Mouse (Mus musculus) neural tube, embryonic 12.5 days (tissue): ENCODE measurements at regions not wholly inside any gene's neighbourhood (a gene's known extent, or its start where the extent isn't known, plus 50 kb on each side); places are given as distances from the start of the nearest gene placed in this dataset.
"Not testable (repeated sequence)": the region's sequence is repeated elsewhere in the genome, so short reads cannot be mapped to it uniquely, and the experiment has no call there.

Experiments
- ATAC-seq: fragments of 200-750 bp; cut with Nextera tagmentation; 2 replicates; pipeline ENCODE4 v1.8.0; 2017; ENCODE audit warnings: low read depth, mild to moderate bottlenecking, moderate TSS enrichment, moderate library complexity; ENCODE audit not compliant: low FRiP score
- H3K27ac ChIP-seq: fragments of 300-500 bp; sonication (generic); 2 replicates; pipeline ENCODE4 v1.5.1; 2016
- H3K27me3 ChIP-seq: fragments of 300-500 bp; sonication (generic); replicated peaks from 2 replicates; pipeline ENCODE4 v1.6.1; 2016; ENCODE audit warnings: mild to moderate bottlenecking
- H3K36me3 ChIP-seq: fragments of 300-500 bp; sonication (generic); 2 replicates; pipeline ENCODE4 v1.6.1; 2016; ENCODE audit warnings: mild to moderate bottlenecking
- H3K4me1 ChIP-seq: fragments of 300-500 bp; sonication (generic); 2 replicates; pipeline ENCODE4 v1.6.1; 2016
- H3K4me2 ChIP-seq: fragments of 300-500 bp; sonication (generic); replicated peaks from 2 replicates; pipeline ENCODE4 v1.6.1; 2016; ENCODE audit warnings: mild to moderate bottlenecking
- H3K4me3 ChIP-seq: fragments of 300-500 bp; sonication (generic); 2 replicates; pipeline ENCODE4 v1.5.1; 2016
- H3K9ac ChIP-seq: fragments of 300-500 bp; sonication (generic); 2 replicates; pipeline ENCODE4 v1.6.1; 2016; ENCODE audit warnings: mild to moderate bottlenecking
- H3K9me3 ChIP-seq: fragments of 300-500 bp; sonication (generic); 2 replicates; pipeline ENCODE4 v1.6.1; 2016; ENCODE audit warnings: mild to moderate bottlenecking
- WGBS: fragments of 180-500 bp; shearing (Covaris S2); methylation state at CpG from one replicate; pipeline ENCODE4 v1.1.7; 2016; 5-methylcytosine and 5-hydroxymethylcytosine counted together

GRCm38 (mm10) chr9:91074175-91074480 is 288.1 kb upstream of the Zic4 start:
- WGBS: 25% methylated on average over 5 of the region's 5 CpGs
- Histone ChIP-seq H3K4me3 (no peak overlapping the region), H3K9me3 (no peaks in the 10 kb centered on the region), H3K9ac (no peak overlapping the region), H3K4me1 (no peaks in the 10 kb centered on the region), H3K36me3 (no peaks in the 10 kb centered on the region), H3K27ac (no peak overlapping the region), H3K4me2 (no peak overlapping the region), H3K27me3 (no peaks in the 10 kb centered on the region)
- 0 out of 2 replicates have a peak, but pooled peaks have one; percentile 25 for ATAC-seq

DNA sequence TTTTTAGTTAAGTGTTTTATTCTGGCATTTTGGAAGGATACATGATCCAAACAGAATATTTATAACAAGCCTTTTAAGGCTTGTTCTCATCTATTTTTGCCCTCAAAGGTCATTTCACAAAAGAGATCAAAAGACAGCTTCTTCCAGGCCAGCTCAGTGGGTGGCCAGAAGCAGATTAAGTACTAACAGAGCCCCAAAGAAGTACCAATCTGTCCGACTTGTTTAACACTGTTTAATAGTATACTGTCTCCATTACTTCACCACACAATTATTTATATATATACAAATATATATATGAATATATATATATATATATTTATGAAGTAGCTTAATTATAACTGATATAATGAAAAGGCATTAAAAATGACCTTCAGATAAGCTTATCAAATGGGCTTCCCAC is 284.7 kb upstream of the Zic4 start:
- no peak for ATAC-seq
- no peaks in the 10 kb centered on the region for H3K27me3 ChIP-seq
- H3K4me1 ChIP-seq: no peaks in the 10 kb centered on the region
- H3K36me3 ChIP-seq: no peaks in the 10 kb centered on the region
- H3K4me3 ChIP-seq: no peak overlapping the region
- no peak overlapping the region for H3K4me2 ChIP-seq
- H3K9me3 ChIP-seq: no peaks in the 10 kb centered on the region
- WGBS: 31% methylated on average over 1 of the region's 1 CpGs
- H3K9ac ChIP-seq: no peak overlapping the region
- no peak overlapping the region for H3K27ac ChIP-seq

GRCm38 (mm10) chr9:91083791-91084190 is 278.4 kb upstream of the Zic4 start:
- Histone ChIP-seq H3K9ac (no peak overlapping the region), H3K36me3 (no peaks in the 10 kb centered on the region), H3K9me3 (no peaks in the 10 kb centered on the region), H3K4me3 (no peak overlapping the region), H3K27ac (no peak overlapping the region), H3K4me1 (no peaks in the 10 kb centered on the region), H3K27me3 (no peaks in the 10 kb centered on the region), H3K4me2 (no peak overlapping the region)
- WGBS: 50% methylated on average over 1 of the region's 1 CpGs
- ATAC-seq: no peak

- H3K4me1 ChIP-seq: no peaks in the 10 kb centered on the region
- H3K9me3 ChIP-seq: no peaks in the 10 kb centered on the region
- H3K27ac ChIP-seq: no peak overlapping the region
- H3K4me3 ChIP-seq: no peak overlapping the region
- H3K36me3 ChIP-seq: no peaks in the 10 kb centered on the region
- no peak for ATAC-seq
- H3K4me2 ChIP-seq: no peak overlapping the region
- no peak overlapping the region for H3K9ac ChIP-seq
- 89% methylated on average over 3 of the region's 3 CpGs for WGBS
- H3K27me3 ChIP-seq: no peaks in the 10 kb centered on the region
Measured at GRCm38 (mm10) chr9:91085923-91086322, 276.3 kb upstream of the Zic4 start.

DNA sequence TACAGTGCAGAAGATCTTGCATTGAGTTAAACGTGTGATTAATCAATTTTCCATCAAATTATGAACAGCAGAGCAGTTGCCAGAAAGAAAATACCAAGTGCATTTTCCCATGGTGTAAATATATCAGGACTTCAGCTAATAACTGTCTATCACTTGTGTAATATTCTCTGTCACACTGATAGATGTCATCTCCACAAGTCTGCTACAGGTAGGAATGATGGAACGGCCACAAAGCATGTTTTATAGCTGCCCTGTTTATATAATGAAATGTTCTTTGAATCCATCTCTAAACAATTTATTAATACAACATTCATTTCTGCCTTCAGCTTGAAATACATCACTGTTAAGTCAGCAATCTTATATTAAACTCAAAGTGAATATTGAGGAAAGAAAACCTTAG is 272.9 kb upstream of the Zic4 start:
- 51% methylated on average over 2 of the region's 2 CpGs for WGBS
- Histone ChIP-seq H3K36me3 (no peaks in the 10 kb centered on the region), H3K27ac (no peak overlapping the region), H3K9ac (no peak overlapping the region), H3K27me3 (no peaks in the 10 kb centered on the region), H3K4me2 (no peak overlapping the region), H3K9me3 (no peaks in the 10 kb centered on the region), H3K4me1 (no peaks in the 10 kb centered on the region), H3K4me3 (no peak overlapping the region)
- ATAC-seq: peak; percentile 41

DNA sequence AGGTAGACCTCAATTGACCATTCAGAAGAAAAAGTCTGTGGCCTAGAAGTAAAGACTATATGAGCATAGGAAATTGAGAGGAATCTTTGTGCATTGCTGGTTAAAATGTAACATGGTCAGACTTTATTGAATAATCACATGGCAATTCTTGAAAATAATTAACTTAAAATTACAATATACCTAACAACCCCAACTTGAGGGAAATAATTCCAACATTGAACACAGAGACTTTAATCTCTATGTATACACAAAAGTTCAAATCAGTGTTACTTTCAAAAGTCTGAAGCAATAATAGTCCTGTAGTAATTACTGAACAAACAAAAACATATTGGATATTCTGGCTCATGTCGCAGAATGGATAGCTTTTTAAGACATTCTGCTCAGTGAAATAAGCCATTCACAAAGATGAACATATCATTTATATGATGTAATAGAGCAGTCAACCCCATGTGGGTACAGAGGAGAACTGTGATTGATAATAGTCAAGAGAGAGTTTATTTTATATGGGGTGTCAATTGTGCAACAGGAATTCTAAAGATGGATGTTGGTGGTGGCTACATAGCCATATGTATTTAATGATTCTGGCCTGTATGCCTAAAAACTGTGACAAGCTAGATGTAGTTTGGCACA is 270.7 kb upstream of the Zic4 start:
- Histone ChIP-seq H3K36me3 (no peaks in the 10 kb centered on the region), H3K27ac (no peak overlapping the region), H3K4me2 (no peak overlapping the region), H3K27me3 (no peaks in the 10 kb centered on the region), H3K9ac (no peak overlapping the region), H3K9me3 (no peaks in the 10 kb centered on the region), H3K4me3 (no peak overlapping the region), H3K4me1 (no peaks in the 10 kb centered on the region)
- no peak for ATAC-seq
- WGBS: 96% methylated on average over 1 of the region's 1 CpGs

DNA sequence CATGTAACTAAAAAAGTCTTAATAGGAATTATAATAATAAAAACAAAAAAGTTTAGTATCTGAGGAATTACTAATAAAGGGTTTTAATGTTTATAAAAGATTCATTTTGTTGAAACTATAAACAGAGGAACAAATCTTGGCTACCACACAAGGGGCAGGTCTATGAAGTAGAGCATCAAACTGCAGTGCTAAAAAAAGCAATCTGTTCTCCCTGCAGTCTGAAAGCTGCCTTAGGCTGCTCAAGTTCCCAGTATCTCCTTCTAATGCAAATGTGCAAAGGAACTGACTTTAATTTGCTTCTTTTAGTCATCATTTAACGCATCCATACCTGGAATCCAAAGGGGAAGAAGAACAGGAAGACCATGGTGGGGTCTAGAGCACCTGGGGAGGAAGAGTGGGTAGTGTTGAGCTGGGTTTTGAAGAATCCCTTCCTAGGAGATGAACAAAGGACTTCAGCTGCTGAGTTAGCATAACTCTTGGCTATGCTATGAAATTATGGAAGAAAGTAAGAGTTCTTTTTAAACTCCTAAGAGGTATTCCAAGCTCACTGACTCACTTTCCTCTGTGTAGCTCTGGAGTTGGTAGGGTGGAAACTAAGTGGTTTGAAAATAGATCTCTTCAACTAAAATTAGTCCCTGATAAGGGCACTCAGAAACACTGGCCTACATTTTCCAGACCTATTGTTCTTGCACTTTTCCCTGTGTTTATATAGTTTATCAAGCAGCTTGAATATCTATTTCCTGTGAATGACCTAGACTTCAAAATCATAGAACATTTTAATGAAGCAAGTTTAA is 260.4 kb upstream of the Zic4 start:
- Histone ChIP-seq H3K9ac (no peak overlapping the region), H3K4me2 (no peak overlapping the region), H3K9me3 (no peaks in the 10 kb centered on the region), H3K27me3 (no peaks in the 10 kb centered on the region), H3K4me3 (no peak overlapping the region), H3K36me3 (no peaks in the 10 kb centered on the region), H3K4me1 (no peaks in the 10 kb centered on the region), H3K27ac (no peak overlapping the region)
- ATAC-seq: no peak
- WGBS: 42% methylated on average over 1 of the region's 1 CpGs

- Histone ChIP-seq H3K27ac (no peak overlapping the region), H3K9me3 (no peaks in the 10 kb centered on the region), H3K27me3 (no peaks in the 10 kb centered on the region), H3K9ac (no peak overlapping the region), H3K4me2 (no peak overlapping the region), H3K4me1 (no peaks in the 10 kb centered on the region), H3K4me3 (no peak overlapping the region), H3K36me3 (no peaks in the 10 kb centered on the region)
- ATAC-seq: no peak
- WGBS: 80% methylated on average over 5 of the region's 5 CpGs
Measured at GRCm38 (mm10) chr9:91122441-91123035, 239.7 kb upstream of the Zic4 start.

DNA sequence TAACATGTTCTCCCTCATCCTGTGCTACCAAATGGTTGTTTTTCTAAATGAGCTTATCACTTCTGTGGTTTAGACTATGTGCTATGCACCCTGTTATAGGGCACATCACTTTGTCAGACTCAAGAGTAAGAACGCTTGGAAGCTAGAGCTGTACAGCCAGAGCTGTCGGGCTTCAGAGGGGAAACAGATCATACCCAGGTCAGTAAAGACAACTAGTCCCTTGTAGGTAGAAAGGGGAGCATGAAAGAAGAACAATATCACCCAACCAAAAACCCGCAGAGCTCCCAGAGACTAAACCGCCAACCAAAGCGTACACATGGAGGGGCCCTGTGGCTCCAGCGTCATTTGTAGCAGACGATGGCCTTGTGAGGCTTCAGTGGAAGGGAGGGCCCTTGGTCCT is 239.0 kb upstream of the Zic4 start:
- Histone ChIP-seq H3K4me3 (no peak overlapping the region), H3K27me3 (no peaks in the 10 kb centered on the region), H3K9ac (no peak overlapping the region), H3K9me3 (no peaks in the 10 kb centered on the region), H3K4me2 (no peak overlapping the region), H3K4me1 (no peaks in the 10 kb centered on the region), H3K36me3 (no peaks in the 10 kb centered on the region), H3K27ac (no peak overlapping the region)
- no peak for ATAC-seq
- 87% methylated on average over 7 of the region's 7 CpGs for WGBS

DNA sequence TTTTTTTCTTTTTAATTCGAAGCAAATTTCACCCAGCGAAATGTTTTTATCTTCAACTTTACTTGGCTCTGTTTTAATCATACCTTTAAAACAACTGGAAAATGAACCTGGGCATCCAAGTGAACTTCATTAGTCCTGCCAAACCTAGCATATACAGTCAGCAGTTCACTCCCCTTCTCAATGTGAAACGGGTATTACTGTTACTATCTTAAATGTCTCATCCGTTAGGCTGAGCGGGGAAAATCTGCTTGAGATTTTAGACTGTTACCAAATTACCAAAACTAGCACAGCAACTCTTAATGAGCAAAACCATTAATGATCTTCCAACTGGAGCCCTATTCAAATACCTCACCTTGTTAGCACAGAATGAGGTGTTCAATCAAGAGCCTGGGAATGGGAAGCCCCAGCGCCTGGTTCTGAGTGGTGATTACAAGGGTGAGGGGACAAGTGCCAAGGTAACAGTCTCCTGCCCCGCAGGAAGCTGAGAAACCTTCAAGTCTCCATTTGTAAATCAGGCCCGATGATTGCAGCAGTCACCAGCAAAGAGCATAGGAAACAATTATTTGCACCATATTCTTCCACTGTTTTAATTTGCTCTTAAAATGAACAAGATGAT is 235.5 kb upstream of the Zic4 start:
- H3K4me1 ChIP-seq: no peaks in the 10 kb centered on the region
- no peak overlapping the region for H3K27ac ChIP-seq
- no peak overlapping the region for H3K4me2 ChIP-seq
- no peaks in the 10 kb centered on the region for H3K36me3 ChIP-seq
- no peaks in the 10 kb centered on the region for H3K27me3 ChIP-seq
- H3K9me3 ChIP-seq: no peaks in the 10 kb centered on the region
- H3K9ac ChIP-seq: no peak overlapping the region
- no peak for ATAC-seq
- WGBS: 66% methylated on average over 8 of the region's 8 CpGs
- no peak overlapping the region for H3K4me3 ChIP-seq

DNA sequence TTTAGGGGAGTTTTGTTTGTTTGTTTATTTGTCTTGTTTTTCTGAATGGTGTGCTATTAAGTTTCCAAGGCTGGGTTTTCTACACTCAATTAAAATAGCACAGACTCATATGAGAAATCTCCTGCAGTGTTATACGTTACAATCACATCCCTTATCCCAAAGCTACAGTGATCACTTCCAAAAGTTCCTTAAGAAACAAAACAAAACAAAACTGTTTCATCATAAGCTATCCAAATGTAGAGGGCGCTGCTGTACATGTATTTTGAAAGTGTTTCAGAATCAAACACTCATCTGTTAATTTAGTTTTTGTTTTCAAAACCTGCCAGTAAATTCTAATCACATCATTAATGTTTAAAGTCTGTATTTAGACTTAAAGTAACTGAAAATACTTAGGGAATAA is 233.7 kb upstream of the Zic4 start:
- not testable (repeated sequence) for H3K4me2 ChIP-seq, H3K9me3 ChIP-seq, ATAC-seq, H3K36me3 ChIP-seq, H3K27me3 ChIP-seq, H3K4me3 ChIP-seq, H3K27ac ChIP-seq, H3K9ac ChIP-seq, H3K4me1 ChIP-seq
- 59% methylated on average over 2 of the region's 2 CpGs for WGBS

DNA sequence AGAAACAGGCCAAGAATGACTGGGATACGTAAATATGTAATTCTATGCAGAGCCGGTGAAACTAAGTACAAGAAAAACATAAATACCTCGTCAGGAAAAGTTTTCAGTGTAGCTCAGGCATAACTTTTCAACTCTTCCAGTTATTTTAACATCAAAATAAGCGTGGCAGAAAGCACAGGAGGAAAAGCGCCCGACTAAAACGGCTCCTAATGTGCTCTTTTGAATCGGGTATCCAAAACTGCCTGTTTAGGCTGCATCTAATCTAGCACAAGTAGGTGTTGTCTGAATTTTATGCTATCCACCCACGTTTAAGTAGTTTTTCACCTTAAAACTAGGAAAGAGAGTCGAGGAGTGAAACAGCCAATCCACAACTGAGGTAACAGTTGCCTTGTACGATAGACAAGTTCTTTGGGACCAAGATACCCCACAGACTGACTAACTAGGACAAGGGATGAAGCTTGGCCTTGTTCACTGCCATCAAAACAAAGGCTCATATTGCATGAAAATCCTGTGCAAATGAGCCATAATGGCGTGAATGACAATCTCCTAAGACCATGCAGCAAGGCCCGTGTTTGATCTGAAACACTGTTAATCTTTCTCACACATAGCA is 232.0 kb upstream of the Zic4 start:
- WGBS: 78% methylated on average over 13 of the region's 13 CpGs
- no peak overlapping the region for H3K4me3 ChIP-seq
- no peak overlapping the region for H3K9ac ChIP-seq
- H3K4me1 ChIP-seq: no peaks in the 10 kb centered on the region
- H3K27me3 ChIP-seq: no peaks in the 10 kb centered on the region
- no peak overlapping the region for H3K4me2 ChIP-seq
- H3K9me3 ChIP-seq: no peaks in the 10 kb centered on the region
- ATAC-seq: no peak
- no peak overlapping the region for H3K27ac ChIP-seq
- H3K36me3 ChIP-seq: no peaks in the 10 kb centered on the region
